Mouse (Mus musculus): ENCODE data around the gene Tsc2.

DNA sequence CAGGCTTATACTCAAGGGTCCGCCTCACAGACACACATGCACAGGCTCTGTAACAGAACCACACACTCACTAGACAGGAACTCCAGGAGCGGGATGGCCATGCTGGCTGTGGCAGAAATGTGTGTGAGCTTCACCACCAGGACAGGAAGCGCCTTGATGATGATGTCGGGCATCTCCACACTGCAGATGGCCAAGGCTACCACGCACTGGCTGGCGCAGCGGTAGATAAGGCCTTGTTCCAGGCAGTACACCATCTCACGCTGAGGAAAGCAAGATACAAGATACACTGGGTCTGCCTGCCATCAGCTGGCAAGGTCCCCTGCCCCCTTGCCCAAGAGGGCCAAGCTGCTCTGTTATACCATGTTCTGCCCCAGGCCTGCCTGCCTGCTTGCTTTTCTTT lies 23.6 kb downstream of the Tsc2 start:
- no peak for TF ChIP-seq POLR2A (IDR thresholded peaks at IDR 0.05; ENCODE audit: low read depth, low read length)
- no peak for TF ChIP-seq CTCF (conservative IDR thresholded peaks at IDR 0.05; ENCODE audit: insufficient read depth, insufficient read length, low read depth, low read length)

All from kidney, adult 2 months (tissue).